Mouse (Mus musculus) heart, embryonic 11.5 days (tissue): ENCODE measurements at regions not wholly inside any gene's neighbourhood (a gene's known extent, or its start where the extent isn't known, plus 50 kb on each side); places are given as distances from the start of the nearest gene placed in this dataset.

Source experiments
- ATAC-seq: fragments of 200-750 bp; cut with Nextera tagmentation; replicated peaks from 2 replicates; pipeline ENCODE4 v1.8.0; 2017; ENCODE audit warnings: moderate library complexity; ENCODE audit not compliant: insufficient number of reproducible peaks, low FRiP score, low TSS enrichment
- H3K27ac ChIP-seq: fragments of 300-500 bp; sonication (generic); 2 replicates; pipeline ENCODE4 v1.5.1; 2014; ENCODE audit warnings: mild to moderate bottlenecking, low read depth, low read length
- H3K27me3 ChIP-seq: fragments of 300-500 bp; sonication (generic); 2 replicates; pipeline ENCODE4 v1.6.1; 2014; ENCODE audit warnings: mild to moderate bottlenecking, low read length, mixed read lengths; ENCODE audit not compliant: control insufficient read depth, insufficient read depth
- H3K36me3 ChIP-seq: fragments of 300-500 bp; sonication (generic); 2 replicates; pipeline ENCODE4 v1.6.1; 2014; ENCODE audit warnings: mild to moderate bottlenecking, low read length, moderate library complexity, mixed read lengths; ENCODE audit not compliant: control insufficient read depth, insufficient read depth
- H3K4me1 ChIP-seq: fragments of 300-500 bp; sonication (generic); 2 replicates; pipeline ENCODE4 v1.6.1; 2014; ENCODE audit warnings: low read length; ENCODE audit not compliant: control insufficient read depth, insufficient read depth
- H3K4me2 ChIP-seq: fragments of 300-500 bp; sonication (generic); 2 replicates; pipeline ENCODE4 v1.6.1; 2014; ENCODE audit warnings: mild to moderate bottlenecking, moderate library complexity
- H3K4me3 ChIP-seq: fragments of 300-500 bp; sonication (generic); 2 replicates; pipeline ENCODE4 v1.5.1; 2014; ENCODE audit warnings: low read depth, low read length
- H3K9ac ChIP-seq: fragments of 300-500 bp; sonication (generic); 2 replicates; pipeline ENCODE4 v1.6.1; 2014; ENCODE audit warnings: mild to moderate bottlenecking, low read depth, low read length, moderate library complexity
- H3K9me3 ChIP-seq: fragments of 300-500 bp; sonication (generic); replicated peaks from 2 replicates; pipeline ENCODE4 v1.6.1; 2016; ENCODE audit warnings: low read length; ENCODE audit not compliant: control insufficient read depth
- WGBS: fragments of 180-500 bp; shearing (Covaris S2); extraction: QIAGEN DNeasy Blood & Tissue Kit; methylation state at CpG from one replicate; pipeline ENCODE4 v1.1.7; 2014; ENCODE audit not compliant: insufficient replicate concordance; 5-methylcytosine and 5-hydroxymethylcytosine counted together

GRCm38 (mm10) chr13:115575052-115575891 is 473.5 kb upstream of the Itga1 start:
- H3K4me1 ChIP-seq, result no peaks in the 10 kb centered on the region
- no peaks in the 10 kb centered on the region for H3K9me3 ChIP-seq
- no peak overlapping the region for H3K9ac ChIP-seq
- 78% methylated on average over 6 of the region's 6 CpGs for WGBS
- no peak overlapping the region for H3K27ac ChIP-seq
- no peak for ATAC-seq
- H3K27me3 ChIP-seq, result no peaks in the 10 kb centered on the region
- H3K36me3 ChIP-seq, result no peaks in the 10 kb centered on the region
- no peak overlapping the region for H3K4me2 ChIP-seq
- H3K4me3 ChIP-seq, result no peak overlapping the region

- Histone ChIP-seq H3K9ac (no peak overlapping the region), H3K4me3 (no peak overlapping the region), H3K27me3 (no peaks in the 10 kb centered on the region), H3K9me3 (no peaks in the 10 kb centered on the region), H3K36me3 (no peaks in the 10 kb centered on the region), H3K4me2 (no peak overlapping the region), H3K4me1 (no peaks in the 10 kb centered on the region), H3K27ac (no peak overlapping the region)
- 77% methylated on average over 3 of the region's 3 CpGs for WGBS
- ATAC-seq, result no peak
These were observed 439.4 kb upstream of the Itga1 start for GRCm38 (mm10) chr13:115541167-115541566.

GRCm38 (mm10) chr13:115535900-115536299 is 434.1 kb upstream of the Itga1 start:
- Histone ChIP-seq H3K4me2 (no peak overlapping the region), H3K27me3 (no peaks in the 10 kb centered on the region), H3K36me3 (no peaks in the 10 kb centered on the region), H3K27ac (no peak overlapping the region), H3K4me1 (no peaks in the 10 kb centered on the region), H3K4me3 (no peak overlapping the region), H3K9ac (no peak overlapping the region), H3K9me3 (no peaks in the 10 kb centered on the region)
- no peak for ATAC-seq
- 73% methylated on average over 3 of the region's 3 CpGs for WGBS

GRCm38 (mm10) chr13:115513914-115514313 is 412.1 kb upstream of the Itga1 start:
- 82% methylated on average over 8 of the region's 8 CpGs for WGBS
- H3K27ac ChIP-seq, result no peak overlapping the region

GRCm38 (mm10) chr13:115512214-115512613 is 410.4 kb upstream of the Itga1 start:
- no peak for ATAC-seq
- Histone ChIP-seq H3K27me3 (no peaks in the 10 kb centered on the region), H3K36me3 (no peaks in the 10 kb centered on the region), H3K4me1 (no peaks in the 10 kb centered on the region), H3K27ac (no peak overlapping the region), H3K9ac (no peak overlapping the region), H3K9me3 (no peaks in the 10 kb centered on the region), H3K4me3 (no peak overlapping the region), H3K4me2 (no peak overlapping the region)

More at GRCm38 (mm10) chr13:115513914-115514313, 412.1 kb upstream of the Itga1 start:
- H3K9me3 ChIP-seq, result no peaks in the 10 kb centered on the region
- no peak overlapping the region for H3K9ac ChIP-seq
- no peak overlapping the region for H3K4me3 ChIP-seq
- no peaks in the 10 kb centered on the region for H3K36me3 ChIP-seq
- H3K4me2 ChIP-seq, result no peak overlapping the region
- ATAC-seq, result no peak
- no peaks in the 10 kb centered on the region for H3K27me3 ChIP-seq
- H3K4me1 ChIP-seq, result no peaks in the 10 kb centered on the region

GRCm38 (mm10) chr13:115508646-115509045 is 406.9 kb upstream of the Itga1 start:
- 80% methylated on average over 3 of the region's 3 CpGs for WGBS

GRCm38 (mm10) chr13:115494399-115494798 is 392.6 kb upstream of the Itga1 start:
- Histone ChIP-seq H3K9ac (no peak overlapping the region), H3K4me3 (no peak overlapping the region), H3K4me1 (no peaks in the 10 kb centered on the region), H3K36me3 (no peaks in the 10 kb centered on the region), H3K9me3 (no peaks in the 10 kb centered on the region), H3K27ac (no peak overlapping the region), H3K27me3 (no peaks in the 10 kb centered on the region), H3K4me2 (no peak overlapping the region)
- no peak for ATAC-seq
- 79% methylated on average over 4 of the region's 4 CpGs for WGBS

More at GRCm38 (mm10) chr13:115508646-115509045, 406.9 kb upstream of the Itga1 start:
- H3K4me3 ChIP-seq, result no peak overlapping the region
- no peaks in the 10 kb centered on the region for H3K27me3 ChIP-seq
- H3K27ac ChIP-seq, result no peak overlapping the region
- no peaks in the 10 kb centered on the region for H3K4me1 ChIP-seq
- no peak for ATAC-seq
- no peak overlapping the region for H3K9ac ChIP-seq
- H3K9me3 ChIP-seq, result no peaks in the 10 kb centered on the region
- no peaks in the 10 kb centered on the region for H3K36me3 ChIP-seq
- no peak overlapping the region for H3K4me2 ChIP-seq

- 23% methylated on average over 2 of the region's 2 CpGs for WGBS
- Histone ChIP-seq H3K27ac (no peak overlapping the region), H3K4me3 (no peak overlapping the region), H3K36me3 (no peaks in the 10 kb centered on the region), H3K9me3 (no peaks in the 10 kb centered on the region), H3K4me1 (no peaks in the 10 kb centered on the region), H3K27me3 (no peaks in the 10 kb centered on the region), H3K4me2 (no peak overlapping the region), H3K9ac (no peak overlapping the region)
- ATAC-seq, result no peak
These were observed 374.1 kb upstream of the Itga1 start for GRCm38 (mm10) chr13:115475861-115476260.

GRCm38 (mm10) chr13:115465689-115466088 is 363.9 kb upstream of the Itga1 start:
- ATAC-seq, result no peak
- WGBS, result 77% methylated on average over 6 of the region's 6 CpGs
- H3K27ac ChIP-seq, result no peak overlapping the region
- H3K27me3 ChIP-seq, result no peaks in the 10 kb centered on the region
- H3K9me3 ChIP-seq, result no peaks in the 10 kb centered on the region
- H3K9ac ChIP-seq, result no peak overlapping the region
- no peak overlapping the region for H3K4me2 ChIP-seq
- H3K4me3 ChIP-seq, result no peak overlapping the region
- no peaks in the 10 kb centered on the region for H3K4me1 ChIP-seq
- no peaks in the 10 kb centered on the region for H3K36me3 ChIP-seq
